Mouse (Mus musculus) right cerebral cortex, adult 18-20 months (tissue): Measurements from ENCODE around the gene Nat9.
A peak's percentile ranks its signal among the peaks of the same experiment; 100 is the strongest.

Experiments used
- DNase-seq: peaks from one replicate; pipeline ENCODE4 v3.0.0; 2022; ENCODE audit warnings: mixed read lengths

The Nat9 gene

GRCm38 (mm10) chr11:115187693-115188092 is at the start of gene Nat9:
Nat9 (minus strand) TSS chr11:115187859.
- DNase-seq, result no peak

- DNase-seq, result no peak
These were observed 48.9 kb upstream of the Nat9 start for GRCm38 (mm10) chr11:115236570-115236969.

GRCm38 (mm10) chr11:115234320-115235044 is 46.8 kb upstream of the Nat9 start:
- no peak for DNase-seq

- peak; percentile 57 for DNase-seq
These were observed 46.0 kb upstream of the Nat9 start for GRCm38 (mm10) chr11:115233526-115234290.

GRCm38 (mm10) chr11:115232889-115233288 is 45.2 kb upstream of the Nat9 start:
- DNase-seq, result no peak

- DNase-seq, result peak; percentile 39
These were observed 44.3 kb upstream of the Nat9 start for GRCm38 (mm10) chr11:115231924-115232323.

- DNase-seq, result no peak
These were observed 43.7 kb upstream of the Nat9 start for GRCm38 (mm10) chr11:115231168-115231915.

GRCm38 (mm10) chr11:115229021-115229930 is 41.6 kb upstream of the Nat9 start:
- no peak for DNase-seq

- DNase-seq, result no peak
These were observed 40.8 kb upstream of the Nat9 start for GRCm38 (mm10) chr11:115228430-115228829.

GRCm38 (mm10) chr11:115227640-115228039 is 40.0 kb upstream of the Nat9 start:
- DNase-seq, result no peak

GRCm38 (mm10) chr11:115226811-115227491 is 39.3 kb upstream of the Nat9 start:
- no peak for DNase-seq

- DNase-seq, result peak; percentile 43
These were observed 37.6 kb upstream of the Nat9 start for GRCm38 (mm10) chr11:115225301-115225700.

- no peak for DNase-seq
These were observed 37.2 kb upstream of the Nat9 start for GRCm38 (mm10) chr11:115224889-115225288.

GRCm38 (mm10) chr11:115223877-115224276 is 36.2 kb upstream of the Nat9 start:
- no peak for DNase-seq

GRCm38 (mm10) chr11:115223451-115223850 is 35.8 kb upstream of the Nat9 start:
- DNase-seq, result no peak

GRCm38 (mm10) chr11:115222570-115222969 is 34.9 kb upstream of the Nat9 start:
- no peak for DNase-seq

- no peak for DNase-seq
These were observed 34.4 kb upstream of the Nat9 start for GRCm38 (mm10) chr11:115222077-115222476.

- no peak for DNase-seq
These were observed 32.0 kb upstream of the Nat9 start for GRCm38 (mm10) chr11:115219685-115220084.

GRCm38 (mm10) chr11:115219263-115219662 is 31.6 kb upstream of the Nat9 start:
- no peak for DNase-seq

- DNase-seq, result no peak
These were observed 30.1 kb upstream of the Nat9 start for GRCm38 (mm10) chr11:115217439-115218410.
